Mouse (Mus musculus): Measurements from ENCODE around the gene Dthd1.
A peak's percentile ranks its signal among the peaks of the same experiment; 100 is the strongest.

Gene Dthd1

GRCm38 (mm10) chr5:62864348-62864747, 50.7 kb downstream of the Dthd1 start:
- no peak for DNase-seq (ENCODE audit: low read depth)

- no peak for DNase-seq (ENCODE audit: low read depth)
Observed at GRCm38 (mm10) chr5:62867003-62867402, 53.4 kb downstream of the Dthd1 start.

- no peak for DNase-seq (ENCODE audit: low read depth)
Observed at GRCm38 (mm10) chr5:62879530-62879929, 65.9 kb downstream of the Dthd1 start.

- DNase-seq (ENCODE audit: low read depth) = peak; percentile 69
Observed at GRCm38 (mm10) chr5:62895326-62895725, 81.7 kb downstream of the Dthd1 start.

GRCm38 (mm10) chr5:62906954-62907353, 93.3 kb downstream of the Dthd1 start:
- no peak for DNase-seq (ENCODE audit: low read depth)

- peak; percentile 43 for DNase-seq (ENCODE audit: low read depth)
Observed at GRCm38 (mm10) chr5:62909074-62909473, 95.5 kb downstream of the Dthd1 start.

- peak; percentile 16 for DNase-seq (ENCODE audit: low read depth)
Observed at GRCm38 (mm10) chr5:62924616-62925015, 111.0 kb downstream of the Dthd1 start.

Measured in induced T-regulatory cell, adult 2 months (primary cell).